Mouse (Mus musculus) CD4-positive naive resting alpha-beta T cell, adult 76 days (primary cell): ENCODE results near the gene Add3. TPM values are rescaled to one million over a fixed set of nuclear protein-coding genes. Genes with fewer than 3 reads are reported as not detected.

Source experiments
- total RNA-seq: library from RNA; stranded (reverse); gene quantifications from one replicate; pipeline ENCODE4 v1.2.4, GENCODE M21; 2023

The Add3 gene
- 244 TPM for total RNA-seq

DNA sequence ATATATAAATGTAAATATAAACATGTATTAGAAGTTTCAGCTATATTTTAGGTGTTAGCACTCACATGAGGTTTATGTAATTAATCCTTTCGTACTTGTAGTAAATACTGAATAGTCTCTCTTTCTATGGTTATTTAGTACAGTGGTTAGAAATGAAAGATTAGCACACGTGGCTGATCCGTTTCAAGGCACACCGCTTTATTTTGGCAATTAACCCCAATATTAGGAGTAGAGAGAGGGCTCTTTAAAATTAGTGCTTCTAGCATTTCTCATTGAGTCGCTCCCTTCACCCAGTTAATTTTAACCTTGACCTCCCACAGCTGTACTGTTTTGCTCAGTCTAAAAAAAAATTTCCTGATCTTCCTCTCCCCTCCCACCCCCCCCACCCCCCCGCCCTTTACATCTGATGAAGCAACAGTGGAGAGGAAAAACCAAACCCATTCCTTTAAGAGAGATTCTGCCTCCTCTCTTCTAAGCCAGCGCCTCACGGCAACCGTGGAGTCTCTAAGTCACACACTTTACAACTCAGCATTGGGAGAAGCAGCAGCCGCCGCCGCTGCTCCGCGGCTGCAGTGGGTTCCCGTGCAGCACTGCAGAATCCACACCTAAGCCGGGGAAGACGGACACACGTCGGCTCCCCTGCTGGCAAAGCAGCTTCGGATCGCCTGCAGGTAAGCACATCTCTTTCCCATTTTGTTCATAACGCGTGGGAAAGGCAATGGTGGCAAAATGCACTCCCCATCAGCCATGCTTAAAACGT is at the start of gene Add3:
Add3 (plus strand) TSS at position 400 of the 760 bp plus-strand sequence.

Other genes starting within 250 kb of the Add3 start
- gene Xpnpep1, start 100.2 kb upstream of the Add3 start, total RNA-seq = 46.0 TPM
- 31.3 TPM for gene Mxi1, start 170.1 kb downstream of the Add3 start, total RNA-seq
- not detected for gene Gm10197, start 231.3 kb downstream of the Add3 start, total RNA-seq